Mouse (Mus musculus): Measurements from ENCODE around the gene Pdxdc1. TPM values are rescaled to one million over a fixed set of nuclear protein-coding genes. Genes with fewer than 3 reads are reported as not detected.
"Not testable (repeated sequence)": the region's sequence is repeated elsewhere in the genome, so short reads cannot be mapped to it uniquely, and the experiment has no call there.

Pdxdc1 gene
- polyA plus RNA-seq, 1 experiment: 77.2 TPM

DNA sequence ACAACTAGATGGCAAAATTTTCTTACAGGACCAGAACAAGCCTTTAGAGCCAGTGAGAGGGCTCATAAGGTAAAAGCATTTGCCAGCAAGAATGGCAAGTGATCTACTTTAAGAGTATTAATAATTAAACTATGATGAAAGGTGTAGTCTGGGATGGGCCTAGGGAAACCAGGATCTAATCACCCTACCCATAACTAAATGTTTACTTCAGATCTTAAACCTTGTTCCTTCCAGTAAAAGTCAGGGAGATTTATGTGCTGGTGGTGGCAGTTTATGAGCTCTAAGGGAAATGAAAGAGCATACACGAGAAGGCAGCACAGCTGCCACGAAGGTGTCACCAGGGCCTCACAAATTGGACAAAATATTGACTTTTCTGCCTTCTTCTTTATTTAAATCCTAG, 8.8 kb downstream of the Pdxdc1 start:
- no peaks in the 10 kb centered on the region for H3K36me3 ChIP-seq (ENCODE audit: control insufficient read depth, insufficient read depth, low read length)
- H3K27ac ChIP-seq (ENCODE audit: control insufficient read depth, insufficient read depth, low read length): no peak overlapping the region
- no peak overlapping the region for H3K4me3 ChIP-seq (ENCODE audit: control insufficient read depth, insufficient read depth, low read length)
- DNase-seq: no peak
- TF ChIP-seq POLR2A (IDR thresholded peaks at IDR 0.05; ENCODE audit: control insufficient read depth, extremely low read depth, insufficient read depth, low read length, poor library complexity) (no peak), CTCF (IDR thresholded peaks at IDR 0.05; ENCODE audit: borderline replicate concordance, control insufficient read depth, extremely low read depth, insufficient read depth, low read length, poor library complexity) (no peak)
- H3K27me3 ChIP-seq (ENCODE audit: control insufficient read depth, insufficient read depth, low read length): no peaks in the 10 kb centered on the region
- 79% methylated on average over 2 of the region's 2 CpGs for WGBS
- no peaks in the 10 kb centered on the region for H3K4me1 ChIP-seq (replicated peaks; ENCODE audit: control insufficient read depth, insufficient read depth, low read length)

DNA sequence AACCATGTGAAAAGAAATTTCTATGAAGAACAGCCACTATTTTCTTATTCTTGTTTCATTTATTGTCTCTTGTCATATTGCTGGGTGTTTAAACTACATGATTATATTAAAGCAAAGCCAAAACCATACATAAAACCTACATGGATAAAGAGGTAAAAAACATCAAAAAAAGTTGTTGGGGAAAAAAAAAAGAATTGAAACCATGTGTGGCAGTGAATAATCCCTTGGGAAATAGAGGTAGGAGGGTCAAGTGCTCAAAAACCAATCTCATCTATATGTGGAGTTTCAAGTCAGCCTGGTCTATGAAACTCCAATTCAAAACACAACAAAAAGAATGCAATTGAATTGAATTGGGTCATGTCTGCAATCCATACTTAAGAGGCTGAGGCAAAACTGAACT, 10.1 kb downstream of the Pdxdc1 start:
- H3K27ac ChIP-seq (ENCODE audit: control insufficient read depth, insufficient read depth, low read length): no peak overlapping the region
- no peaks in the 10 kb centered on the region for H3K27me3 ChIP-seq (ENCODE audit: control insufficient read depth, insufficient read depth, low read length)
- no peak overlapping the region for H3K4me3 ChIP-seq (ENCODE audit: control insufficient read depth, insufficient read depth, low read length)
- H3K4me1 ChIP-seq (replicated peaks; ENCODE audit: control insufficient read depth, insufficient read depth, low read length): no peaks in the 10 kb centered on the region
- no peak for TF ChIP-seq POLR2A (IDR thresholded peaks at IDR 0.05; ENCODE audit: control insufficient read depth, extremely low read depth, insufficient read depth, low read length, poor library complexity)
- no peak for TF ChIP-seq CTCF (IDR thresholded peaks at IDR 0.05; ENCODE audit: borderline replicate concordance, control insufficient read depth, extremely low read depth, insufficient read depth, low read length, poor library complexity)
- DNase-seq: no peak
- no peaks in the 10 kb centered on the region for H3K36me3 ChIP-seq (ENCODE audit: control insufficient read depth, insufficient read depth, low read length)

DNA sequence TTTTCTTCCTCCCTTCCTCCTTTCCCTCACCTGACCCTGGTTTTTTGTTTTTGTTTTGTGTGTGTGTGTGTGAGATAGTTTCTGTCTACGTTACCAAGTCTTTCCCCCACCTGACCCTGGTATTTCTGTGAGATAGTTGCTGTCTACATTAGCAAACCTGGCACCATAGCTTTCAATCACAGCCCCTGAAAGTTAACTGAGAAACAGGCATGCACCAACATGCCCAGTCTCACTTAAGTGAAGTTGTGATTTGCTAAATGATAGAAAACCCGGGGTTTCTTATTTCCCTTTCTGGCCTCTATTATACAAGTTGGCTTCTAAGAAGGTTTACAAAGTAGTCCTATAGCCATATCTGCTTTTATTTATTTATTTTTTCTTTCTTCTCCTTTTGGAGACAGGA, 12.5 kb downstream of the Pdxdc1 start:
- TF ChIP-seq POLR2A (IDR thresholded peaks at IDR 0.05; ENCODE audit: control insufficient read depth, extremely low read depth, insufficient read depth, low read length, poor library complexity) (no peak), CTCF (IDR thresholded peaks at IDR 0.05; ENCODE audit: borderline replicate concordance, control insufficient read depth, extremely low read depth, insufficient read depth, low read length, poor library complexity) (no peak)
- no peak for DNase-seq
- WGBS: 91% methylated on average over 2 of the region's 2 CpGs
- H3K27ac ChIP-seq (ENCODE audit: control insufficient read depth, insufficient read depth, low read length): no peak overlapping the region
- no peaks in the 10 kb centered on the region for H3K4me1 ChIP-seq (replicated peaks; ENCODE audit: control insufficient read depth, insufficient read depth, low read length)
- H3K4me3 ChIP-seq (ENCODE audit: control insufficient read depth, insufficient read depth, low read length): no peak overlapping the region
- H3K27me3 ChIP-seq (ENCODE audit: control insufficient read depth, insufficient read depth, low read length): no peaks in the 10 kb centered on the region
- no peaks in the 10 kb centered on the region for H3K36me3 ChIP-seq (ENCODE audit: control insufficient read depth, insufficient read depth, low read length)

DNA sequence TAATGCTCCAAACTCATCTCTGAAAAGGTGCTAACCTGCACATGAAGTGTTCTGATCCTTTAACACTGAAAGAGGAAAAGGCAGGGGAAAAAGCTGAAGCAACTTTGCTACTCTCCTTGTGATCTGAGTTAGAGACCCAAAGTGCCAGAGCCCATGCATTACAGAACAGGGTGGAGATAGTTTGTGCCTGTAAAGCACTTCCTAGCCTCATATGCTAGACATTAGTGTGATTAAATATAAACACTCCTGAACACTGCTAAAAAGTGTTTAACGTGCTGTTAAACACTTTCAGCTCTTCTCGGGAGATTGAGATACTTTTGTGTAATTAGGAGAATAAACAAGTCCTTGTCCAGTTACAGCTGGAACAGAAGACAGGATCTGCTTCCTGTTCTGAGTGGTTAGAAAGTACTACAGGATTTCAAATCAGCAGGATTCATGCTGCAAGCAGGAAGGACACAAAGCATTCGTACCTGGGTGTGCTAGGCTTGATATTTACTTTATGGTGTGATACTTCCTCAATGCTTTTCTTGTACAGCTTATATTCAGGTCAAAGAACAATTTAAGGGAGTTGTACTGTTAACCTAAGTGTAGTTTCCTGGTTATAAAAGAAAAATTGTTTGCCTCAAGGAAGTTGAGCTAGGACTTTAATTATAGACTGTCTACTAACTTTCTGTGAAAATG, 19.7 kb downstream of the Pdxdc1 start:
- Histone ChIP-seq H3K36me3 (ENCODE audit: control insufficient read depth, insufficient read depth, low read length) (no peaks in the 10 kb centered on the region; the same call in 1 of the 2 replicates), H3K27me3 (ENCODE audit: control insufficient read depth, insufficient read depth, low read length) (no peaks in the 10 kb centered on the region), H3K4me3 (ENCODE audit: control insufficient read depth, insufficient read depth, low read length) (no peak overlapping the region), H3K4me1 (replicated peaks; ENCODE audit: control insufficient read depth, insufficient read depth, low read length) (0 out of 2 replicates have a peak, but pooled peaks cover 2% of the 10 kb centered on the region), H3K27ac (ENCODE audit: control insufficient read depth, insufficient read depth, low read length) (no peak overlapping the region)
- TF ChIP-seq CTCF (IDR thresholded peaks at IDR 0.05; ENCODE audit: borderline replicate concordance, control insufficient read depth, extremely low read depth, insufficient read depth, low read length, poor library complexity): no peak
- no peak for TF ChIP-seq POLR2A (IDR thresholded peaks at IDR 0.05; ENCODE audit: control insufficient read depth, extremely low read depth, insufficient read depth, low read length, poor library complexity)
- no peak for DNase-seq
- 88% methylated on average over 3 of the region's 3 CpGs for WGBS

DNA sequence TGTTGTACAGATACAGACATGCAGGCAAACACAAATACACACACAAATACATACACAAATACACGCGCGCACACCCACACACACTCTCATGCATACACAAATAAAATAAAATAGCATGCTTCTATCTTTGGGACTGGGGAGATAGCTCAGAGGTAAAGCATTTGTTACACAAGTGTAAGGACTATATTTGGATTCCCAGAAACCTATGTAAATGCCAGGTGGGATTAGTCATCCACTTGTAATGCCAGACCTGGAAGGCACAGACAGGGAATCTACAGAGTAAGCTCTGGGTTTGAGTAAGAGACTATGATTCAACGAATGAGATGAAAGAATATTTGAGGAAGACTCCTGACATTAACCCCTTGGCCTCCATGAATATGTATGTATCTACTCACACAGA, 27.4 kb downstream of the Pdxdc1 start:
- Histone ChIP-seq H3K4me3 (ENCODE audit: control insufficient read depth, insufficient read depth, low read length) (no peak overlapping the region), H3K27ac (ENCODE audit: control insufficient read depth, insufficient read depth, low read length) (no peak overlapping the region), H3K36me3 (ENCODE audit: control insufficient read depth, insufficient read depth, low read length) (peaks cover 26% of the 10 kb centered on the region), H3K27me3 (ENCODE audit: control insufficient read depth, insufficient read depth, low read length) (no peaks in the 10 kb centered on the region), H3K4me1 (replicated peaks; ENCODE audit: control insufficient read depth, insufficient read depth, low read length) (no peaks in the 10 kb centered on the region)
- 99% methylated on average over 4 of the region's 4 CpGs for WGBS
- DNase-seq: no peak
- TF ChIP-seq CTCF (IDR thresholded peaks at IDR 0.05; ENCODE audit: borderline replicate concordance, control insufficient read depth, extremely low read depth, insufficient read depth, low read length, poor library complexity) (no peak), POLR2A (IDR thresholded peaks at IDR 0.05; ENCODE audit: control insufficient read depth, extremely low read depth, insufficient read depth, low read length, poor library complexity) (no peak)

DNA sequence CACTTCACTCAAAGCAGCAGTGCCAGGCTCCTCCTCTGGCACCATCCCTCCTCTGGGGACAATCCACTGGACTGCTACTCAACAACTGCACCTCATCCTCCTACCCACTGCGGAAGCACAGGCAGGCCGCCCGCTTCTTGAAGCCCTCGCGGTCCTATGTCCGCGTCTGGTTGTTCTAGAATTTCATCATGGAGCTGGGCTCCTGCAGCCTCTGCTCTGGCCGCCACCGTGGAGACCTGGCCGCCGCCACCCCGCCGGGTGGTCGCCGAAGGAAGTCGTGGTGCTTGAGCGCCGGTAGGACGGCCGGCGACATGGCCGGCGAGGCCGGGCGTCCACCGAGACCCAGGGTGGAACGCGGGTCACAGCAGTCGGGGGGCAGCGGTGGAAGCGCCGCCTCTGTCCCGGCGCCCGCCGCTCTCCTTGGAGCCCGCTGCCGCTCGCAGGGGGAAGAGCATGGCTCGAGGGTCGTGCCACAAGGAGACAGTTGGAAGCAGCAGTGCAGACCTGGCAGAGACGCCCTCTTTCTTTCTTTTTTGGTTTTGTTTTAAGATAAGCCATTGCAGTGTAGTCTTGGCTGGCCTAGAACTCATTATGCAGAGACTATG, 34.9 kb downstream of the Pdxdc1 start:
- peak; percentile 3 for DNase-seq
- Histone ChIP-seq H3K36me3 (ENCODE audit: control insufficient read depth, insufficient read depth, low read length) (peaks cover 15% of the 10 kb centered on the region), H3K27me3 (ENCODE audit: control insufficient read depth, insufficient read depth, low read length) (no peaks in the 10 kb centered on the region), H3K27ac (ENCODE audit: control insufficient read depth, insufficient read depth, low read length) (no peak overlapping the region), H3K4me1 (replicated peaks; ENCODE audit: control insufficient read depth, insufficient read depth, low read length) (no peaks in the 10 kb centered on the region), H3K4me3 (ENCODE audit: control insufficient read depth, insufficient read depth, low read length) (peak overlapping the region; percentile 14; the same call in 1 of the 2 replicates)
- TF ChIP-seq CTCF (IDR thresholded peaks at IDR 0.05; ENCODE audit: borderline replicate concordance, control insufficient read depth, extremely low read depth, insufficient read depth, low read length, poor library complexity) (no peak), POLR2A (IDR thresholded peaks at IDR 0.05; ENCODE audit: control insufficient read depth, extremely low read depth, insufficient read depth, low read length, poor library complexity) (no peak)
- WGBS: 90% methylated on average over 40 of the region's 42 CpGs

DNA sequence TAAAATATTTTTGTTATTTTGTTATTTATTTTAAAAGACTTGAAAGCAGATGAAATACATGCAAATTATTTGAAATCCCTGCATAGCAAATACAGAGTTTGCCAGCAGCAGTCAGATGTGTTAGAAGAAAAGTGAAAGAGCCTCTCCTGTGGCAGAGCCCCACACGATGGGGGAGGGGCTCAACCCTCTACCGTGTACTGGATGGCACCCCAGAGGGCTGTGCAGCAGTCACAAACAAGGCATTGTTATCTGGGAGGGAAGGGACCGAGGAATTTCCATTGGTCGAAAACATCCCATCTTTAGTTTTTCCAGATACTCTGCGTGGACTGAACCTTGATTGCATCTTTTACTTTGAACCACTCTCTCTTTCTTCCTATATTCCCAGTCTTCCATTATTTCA, 35.5 kb downstream of the Pdxdc1 start:
- 79% methylated on average over 5 of the region's 5 CpGs for WGBS
- not testable (repeated sequence) for H3K27ac ChIP-seq (ENCODE audit: control insufficient read depth, insufficient read depth, low read length); H3K4me3 ChIP-seq (ENCODE audit: control insufficient read depth, insufficient read depth, low read length); H3K27me3 ChIP-seq (ENCODE audit: control insufficient read depth, insufficient read depth, low read length); H3K4me1 ChIP-seq (replicated peaks; ENCODE audit: control insufficient read depth, insufficient read depth, low read length)
- peak; percentile 16 for DNase-seq
- H3K36me3 ChIP-seq (ENCODE audit: control insufficient read depth, insufficient read depth, low read length): peaks cover 14% of the 10 kb centered on the region

All from thymus, adult 2 months (tissue).